Mouse (Mus musculus) lung, adult 2 months (tissue): Measurements from ENCODE around the gene Fthl17d.
"Not testable (repeated sequence)": the region's sequence is repeated elsewhere in the genome, so short reads cannot be mapped to it uniquely, and the experiment has no call there.

ENCODE experiments used
- CTCF ChIP-seq: fragments of 200-500 bp; IDR thresholded peaks from 2 replicates; pipeline ENCODE4 v1.5.1; 2011; ENCODE audit warnings: mild to moderate bottlenecking, low read length, control low read depth; ENCODE audit not compliant: insufficient read depth
- POLR2A ChIP-seq: fragments of 200-500 bp; IDR thresholded peaks from 2 replicates; pipeline ENCODE4 v1.6.1; 2011; ENCODE audit warnings: low read depth, mild to moderate bottlenecking, control low read depth, low read length, borderline replicate concordance; ENCODE audit errors: extremely low read depth

- not testable (repeated sequence) for TF ChIP-seq CTCF, POLR2A
Observed at GRCm38 (mm10) chrX:8962875-8963274, 23.7 kb downstream of the Fthl17d start, which contains the start of gene Fthl17b.
